Mouse (Mus musculus) v-Abl transformed pro-B cells (cell line): ENCODE results near the gene Nprl3.
"Not testable (repeated sequence)": the region's sequence is repeated elsewhere in the genome, so short reads cannot be mapped to it uniquely, and the experiment has no call there.

Source experiments
- in situ Hi-C, 2 experiments: fragments of 400-800 bp; cut with MboI; formaldehyde crosslinking; loops; one replicate each; pipeline ENCODE4 v1.15.1; 2025; ENCODE audit not compliant: unreplicated experiment in 2 of 2

The Nprl3 gene

GRCm38 (mm10) chr11:32267188-32267884 is at the start of gene Nprl3:
Gene Nprl3 (minus strand): TSS chr11:32267707.
- in situ Hi-C loops, result no loop called here

- in situ Hi-C loops, result loop anchor here in 1 of 2 experiments (25.0 kb wide), 1 partner anchor 329 kb away; no protein-coding TSS in a partner anchor
Observed at GRCm38 (mm10) chr11:32316009-32316408, 48.5 kb upstream of the Nprl3 start.

DNA sequence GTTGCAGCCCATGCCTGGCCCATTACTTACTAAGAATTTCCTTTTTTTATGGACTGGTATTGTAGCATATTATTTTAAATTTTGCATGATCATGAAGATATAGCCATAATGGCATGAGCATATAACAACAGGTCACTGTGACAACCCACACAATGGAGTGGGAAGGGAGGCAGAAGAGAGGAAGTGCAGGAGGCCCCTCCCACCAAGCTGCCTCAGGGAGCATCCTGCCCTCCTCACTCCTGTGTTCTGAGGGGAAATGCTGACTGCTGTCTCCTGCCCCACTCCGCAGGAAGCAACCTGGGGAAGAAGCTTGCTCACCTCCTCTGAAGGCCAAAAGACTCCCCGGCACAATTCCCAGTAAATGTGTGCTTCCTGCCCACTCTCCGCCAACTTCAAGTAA is 42.4 kb upstream of the Nprl3 start:
- in situ Hi-C loops, result loop anchor here in 1 of 2 experiments (25.0 kb wide), 1 partner anchor 323 kb away; no protein-coding TSS in a partner anchor

DNA sequence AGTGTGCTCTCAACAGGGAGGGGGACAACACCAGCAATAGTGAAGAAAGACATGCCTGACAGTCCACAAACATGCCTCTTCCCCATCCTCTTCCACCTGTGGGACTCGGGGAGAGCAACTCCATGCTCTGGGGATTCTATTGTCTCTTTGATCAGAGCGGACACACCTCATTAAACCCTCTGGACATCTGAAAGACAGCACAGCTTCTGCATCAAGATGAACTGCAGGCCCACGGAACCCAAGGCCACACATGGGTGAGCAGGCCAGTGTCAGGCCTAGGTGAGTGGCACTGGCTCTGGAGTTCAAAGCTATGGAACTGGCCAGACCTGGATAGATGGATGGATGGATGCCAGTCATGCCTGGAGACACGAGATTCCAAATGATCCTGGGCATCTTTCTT is 41.9 kb upstream of the Nprl3 start:
- in situ Hi-C loops, result loop anchor here in 1 of 2 experiments (25.0 kb wide), 1 partner anchor 322 kb away; no protein-coding TSS in a partner anchor

DNA sequence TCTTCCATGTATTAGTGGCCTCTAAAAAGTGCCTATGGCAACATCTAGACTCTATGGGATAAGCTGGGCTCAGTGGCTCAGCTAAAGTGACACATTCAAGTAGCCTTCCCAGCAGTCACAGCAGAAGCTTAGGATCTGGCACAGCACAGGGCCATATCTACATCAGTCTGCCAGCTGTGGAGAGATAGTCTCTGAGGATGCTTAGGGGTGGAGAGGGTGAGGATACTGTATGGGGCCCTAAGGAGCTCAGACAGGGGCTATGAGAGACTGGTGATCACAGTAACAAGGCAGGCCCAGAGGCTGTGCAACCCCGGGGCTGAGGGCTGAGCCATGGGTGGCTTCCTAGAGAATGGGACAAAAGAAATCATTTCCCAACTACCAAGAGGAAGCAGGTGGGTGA is 39.5 kb upstream of the Nprl3 start:
- in situ Hi-C loops, result loop anchor here in 1 of 2 experiments (25.0 kb wide), 1 partner anchor 320 kb away; no protein-coding TSS in a partner anchor

DNA sequence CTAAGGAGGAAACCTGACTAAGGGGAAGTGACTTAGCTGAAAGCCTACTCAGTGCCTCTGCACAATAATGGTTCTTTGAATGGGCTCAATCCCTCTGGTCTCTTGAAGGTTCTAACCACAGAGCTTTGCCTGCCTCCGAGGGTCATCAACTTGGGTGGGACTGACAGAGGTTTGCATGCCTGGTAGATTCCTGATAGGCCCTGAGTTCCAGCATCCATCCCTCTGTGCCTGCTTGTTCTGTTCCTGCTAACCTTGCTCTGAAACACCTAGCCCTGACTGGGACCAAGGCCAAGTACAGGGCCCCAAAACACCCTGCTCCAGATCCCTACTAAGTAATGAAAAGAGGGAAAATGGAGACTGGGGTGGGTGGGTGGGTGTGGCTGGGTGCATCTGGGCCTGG is 35.9 kb upstream of the Nprl3 start:
- in situ Hi-C loops, result loop anchor here in 1 of 2 experiments (25.0 kb wide), 1 partner anchor 316 kb away; no protein-coding TSS in a partner anchor

DNA sequence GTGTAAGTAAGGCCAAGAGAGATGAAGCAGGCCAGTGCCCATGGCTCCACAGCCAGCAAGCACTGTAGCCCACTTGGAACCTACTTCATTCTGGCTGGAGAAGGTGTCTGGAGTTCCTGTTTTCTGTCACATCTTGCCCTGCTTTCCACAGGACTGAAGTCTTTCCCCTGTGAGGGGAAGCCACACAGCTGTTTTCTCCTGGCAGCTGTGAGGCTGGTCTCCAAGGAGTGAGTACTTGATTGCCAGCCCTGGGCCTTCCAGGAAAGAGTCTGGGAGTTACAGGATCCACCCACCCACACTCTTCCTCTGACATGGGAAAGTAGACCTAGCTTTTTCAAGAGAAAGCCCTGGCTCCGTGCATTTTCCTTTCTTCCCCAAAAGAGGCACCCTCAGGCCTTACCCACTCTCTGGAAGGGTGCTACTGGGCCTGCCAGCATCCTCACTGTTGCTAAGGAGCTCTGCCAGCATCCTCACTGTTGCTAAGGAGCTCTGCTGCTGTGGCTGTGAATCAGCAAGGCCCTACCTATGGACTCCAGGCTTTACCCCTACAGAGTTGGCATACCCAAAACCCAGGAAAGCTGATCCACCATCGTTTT is 35.4 kb upstream of the Nprl3 start:
- in situ Hi-C loops, result loop anchor here in 1 of 2 experiments (25.0 kb wide), 1 partner anchor 316 kb away; no protein-coding TSS in a partner anchor

- in situ Hi-C loops, result loop anchor here in 1 of 2 experiments (25.0 kb wide), 1 partner anchor 314 kb away; no protein-coding TSS in a partner anchor
Observed at GRCm38 (mm10) chr11:32301506-32301905, 34.0 kb upstream of the Nprl3 start.

GRCm38 (mm10) chr11:32300279-32301267 is 33.1 kb upstream of the Nprl3 start:
- in situ Hi-C loops, result loop anchor here in 1 of 2 experiments (25.0 kb wide), 1 partner anchor 313 kb away; no protein-coding TSS in a partner anchor

- in situ Hi-C loops, result loop anchor here in 1 of 2 experiments (25.0 kb wide), 1 partner anchor 313 kb away; no protein-coding TSS in a partner anchor
Observed at GRCm38 (mm10) chr11:32299865-32300264, 32.4 kb upstream of the Nprl3 start, which contains the start of gene Hbq1a. Gene Hbq1a (plus strand): TSS chr11:32300069.

DNA sequence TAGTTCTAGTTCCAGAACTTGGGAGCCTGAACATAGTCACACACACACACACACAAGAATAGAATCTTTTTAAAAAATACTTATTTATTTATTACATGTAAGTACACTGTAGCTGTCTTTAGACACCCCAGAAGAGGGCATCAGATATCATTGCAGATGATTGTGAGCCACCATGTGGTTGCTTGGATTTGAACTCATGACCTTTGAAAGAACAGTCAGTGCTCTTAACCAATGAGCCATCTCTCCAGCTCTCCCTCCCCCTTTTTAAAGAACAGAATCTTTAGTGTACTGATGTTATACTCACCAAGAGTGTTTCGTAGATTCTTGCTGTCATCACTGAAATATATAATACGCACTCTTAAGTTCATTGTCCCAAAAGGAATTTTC is 31.0 kb upstream of the Nprl3 start:
- in situ Hi-C loops, result no loop called here

DNA sequence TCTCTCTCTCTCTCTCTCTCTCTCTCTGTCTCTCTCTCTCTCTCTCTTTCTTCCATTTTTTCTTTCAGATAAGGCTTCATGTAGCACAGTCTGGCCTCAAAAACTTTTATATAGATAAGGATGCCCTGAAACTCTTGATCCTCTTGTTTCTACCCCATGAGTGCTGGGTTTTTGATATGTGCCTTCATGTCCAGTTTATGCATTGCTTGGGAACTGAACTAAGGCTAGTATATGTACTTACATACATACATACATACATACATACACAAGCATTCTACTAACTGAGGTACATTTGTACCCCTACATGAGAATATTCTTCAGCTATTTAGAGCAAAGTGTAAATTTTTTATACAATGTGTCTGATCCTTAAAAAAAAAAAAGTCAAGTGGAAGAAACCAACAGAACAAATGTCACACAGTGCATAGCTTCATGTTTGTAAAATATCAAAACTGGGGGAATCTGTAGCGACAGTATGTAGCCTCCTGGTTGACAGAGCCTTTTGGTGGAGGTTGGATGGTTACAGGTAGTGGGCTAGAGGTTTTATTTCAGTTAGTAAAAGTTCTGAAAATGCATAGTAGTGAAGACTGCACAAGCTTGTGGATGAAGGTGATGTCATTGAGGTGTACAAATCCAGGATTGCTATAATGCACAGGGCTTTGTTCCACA is 30.5 kb upstream of the Nprl3 start:
- in situ Hi-C loops, result no loop called here

- in situ Hi-C loops, result not testable (repeated sequence)
Observed at GRCm38 (mm10) chr11:32297417-32297816, 29.9 kb upstream of the Nprl3 start.

DNA sequence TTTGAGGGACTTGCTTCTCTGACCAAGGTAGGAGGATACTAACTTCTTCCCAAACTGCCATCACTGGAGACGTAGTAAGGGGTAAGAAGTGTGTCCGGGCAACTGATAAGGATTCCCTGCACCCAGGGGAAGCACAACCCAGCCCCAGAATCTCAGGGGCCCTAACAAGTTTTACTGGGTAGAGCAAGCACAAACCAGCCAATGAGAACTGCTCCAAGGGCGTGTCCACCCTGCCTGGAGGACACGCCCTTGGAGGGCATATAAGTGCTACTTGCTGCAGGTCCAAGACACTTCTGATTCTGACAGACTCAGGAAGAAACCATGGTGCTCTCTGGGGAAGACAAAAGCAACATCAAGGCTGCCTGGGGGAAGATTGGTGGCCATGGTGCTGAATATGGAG is 28.7 kb upstream of the Nprl3 start, which contains the start of gene Hba-a2:
TSS of gene Hba-a2 (plus strand) at position 287 of the 400 bp plus-strand sequence.
- in situ Hi-C loops, result not testable (repeated sequence)

GRCm38 (mm10) chr11:32293479-32293878 is 26.0 kb upstream of the Nprl3 start:
- in situ Hi-C loops, result not testable (repeated sequence)

DNA sequence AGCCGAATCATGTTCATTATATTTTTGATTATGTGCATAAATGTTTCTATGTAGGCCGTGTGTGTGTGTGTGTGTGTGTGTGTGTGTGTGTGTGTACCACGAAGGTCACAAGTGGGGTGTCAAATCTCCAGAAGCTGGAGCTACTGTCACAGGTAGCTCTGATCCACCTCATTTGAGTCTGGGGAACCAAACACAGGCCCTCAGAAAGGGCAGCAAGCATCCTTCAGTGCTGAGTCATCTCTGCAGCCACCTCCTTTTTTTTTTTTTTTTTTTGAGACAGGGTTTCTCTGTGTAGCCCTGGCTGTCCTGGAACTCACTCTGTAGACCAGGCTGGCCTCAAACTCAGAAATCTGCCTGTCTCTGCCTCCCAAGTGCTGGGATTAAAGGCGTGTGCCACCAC is 25.3 kb upstream of the Nprl3 start:
- in situ Hi-C loops, result not testable (repeated sequence)

GRCm38 (mm10) chr11:32287493-32287825 is 20.0 kb upstream of the Nprl3 start:
- in situ Hi-C loops, result loop anchor here (5.0 kb wide), 1 partner anchor 105 kb away; no protein-coding TSS in a partner anchor

GRCm38 (mm10) chr11:32286695-32287492 is 19.4 kb upstream of the Nprl3 start, which contains the start of gene Hbq1b:
Gene Hbq1b (plus strand): TSS chr11:32286965.
- in situ Hi-C loops, result loop anchor here (5.0 kb wide), 1 partner anchor 105 kb away; no protein-coding TSS in a partner anchor

- in situ Hi-C loops, result loop anchor here (5.0 kb wide), 1 partner anchor 104 kb away; no protein-coding TSS in a partner anchor
Observed at GRCm38 (mm10) chr11:32285887-32286286, 18.4 kb upstream of the Nprl3 start.
